ENCODE assay signal across 18 mouse cellular contexts in the genomic region with DNA sequence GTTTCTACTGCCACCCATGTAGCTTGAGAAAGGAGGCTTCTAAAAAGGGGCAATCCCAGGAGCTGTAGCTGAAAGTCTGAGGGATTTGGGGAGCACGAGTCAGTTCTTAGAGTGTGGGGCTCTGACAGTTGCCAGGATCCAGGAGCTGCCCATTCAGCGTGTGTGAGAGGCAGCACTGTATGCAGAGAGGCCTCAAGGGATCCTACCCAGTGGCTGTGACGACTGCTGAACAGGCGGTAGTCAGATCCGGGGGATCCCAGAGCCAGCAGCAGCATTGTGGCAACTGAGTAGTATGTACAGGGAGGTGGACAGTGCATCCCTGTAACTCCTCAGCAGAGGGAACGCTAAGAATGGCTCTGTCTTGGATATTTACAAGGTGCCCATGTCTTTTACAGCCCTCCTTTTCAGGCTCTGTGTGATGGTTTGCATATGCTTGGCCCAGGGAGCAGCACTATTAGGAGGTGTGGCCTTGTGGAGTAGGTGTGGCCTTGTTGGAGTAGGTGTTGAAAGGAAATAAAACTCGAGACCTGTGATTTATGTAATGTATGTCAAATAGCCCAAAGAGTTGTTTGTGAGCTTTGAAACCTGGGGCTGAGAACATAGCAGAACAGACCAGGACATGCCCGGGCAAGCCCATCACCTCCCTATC. TPM values are rescaled to one million over a fixed set of nuclear protein-coding genes. Genes with fewer than 3 reads are reported as not detected.
DNase-seq lines count a peak whose midpoint lies in the region; ATAC-seq and TF ChIP-seq lines count a peak whose summit lies in the region.
"Had no signal": no experiment of that assay in that cellular context is flagged by ENCODE, and none has a peak within 500 bp of the region (broad histone marks: within the 10 kb centered on the region; RNA-seq: fewer than 3 reads in every experiment).

No protein-coding gene starts in this region.

- H3K79me2 ChIP-seq in heart, adult 2 months (replicated peaks; ENCODE audit: control insufficient read depth, insufficient read depth, low read length): no peaks in the 10 kb centered on the region

- H3K4me3 ChIP-seq in kidney, postnatal 0 days (replicated peaks; ENCODE audit: low read depth, low read length): no peak overlapping the region
- H3K4me3 ChIP-seq in ES-E14 (ENCODE audit: insufficient read depth in 1 of 2, low read depth in 1 of 2, low read length in 2 of 2, poor library complexity in 1 of 2, severe bottlenecking in 1 of 2): peak overlapping the region in 1 of 2 experiments; percentile 39; a peak in 1 of 4 replicates
- H3K4me3 ChIP-seq in liver, embryonic 13.5 days (replicated peaks): no peak overlapping the region
- no peak overlapping the region for H3K4me3 ChIP-seq in heart, adult 2 months
- H3K4me3 ChIP-seq: embryonic facial prominence, embryonic 15.5 days; limb, embryonic 15.5 days; midbrain, embryonic 12.5 days had no signal

- in situ Hi-C loops in ES-E14 (cut with MboI; ENCODE audit: low sequenced_read_pairs in 2 of 2, unreplicated experiment in 2 of 2): no loop called here

- H3K36me3 ChIP-seq in kidney, postnatal 0 days (ENCODE audit: insufficient read depth, low read length): no peaks in the 10 kb centered on the region
- no peaks in the 10 kb centered on the region for H3K36me3 ChIP-seq in ES-E14 (ENCODE audit: control insufficient read depth, insufficient read depth, low read length, poor library complexity, severe bottlenecking)
- no peaks in the 10 kb centered on the region for H3K36me3 ChIP-seq in liver, embryonic 13.5 days
- H3K36me3 ChIP-seq in heart, adult 2 months (ENCODE audit: control insufficient read depth, insufficient read depth, low read length): no peaks in the 10 kb centered on the region
- H3K36me3 ChIP-seq: embryonic facial prominence, embryonic 15.5 days; limb, embryonic 15.5 days; midbrain, embryonic 12.5 days had no signal

- intact Hi-C loops in heart, adult 2 months (cut with DNase I): no loop called here

- peaks cover 8% of the 10 kb centered on the region; the same call in 1 of the 2 replicates for H3K4me1 ChIP-seq in kidney, postnatal 0 days (replicated peaks; ENCODE audit: insufficient read depth, low read length)
- H3K4me1 ChIP-seq in ES-E14 (ENCODE audit: control insufficient read depth in 2 of 2, insufficient read depth in 2 of 2, low read length in 2 of 2, poor library complexity in 1 of 2): peaks cover 22 to 38% of the 10 kb centered on the region in 2 experiments
- peaks cover 20% of the 10 kb centered on the region for H3K4me1 ChIP-seq in liver, embryonic 13.5 days (replicated peaks)
- H3K4me1 ChIP-seq in heart, adult 2 months (ENCODE audit: control insufficient read depth, insufficient read depth, low read length): no peaks in the 10 kb centered on the region

- no peak for TF ChIP-seq POLR2A in heart, adult 2 months (IDR thresholded peaks at IDR 0.05; ENCODE audit: insufficient read depth, low read depth, low read length)

- TF ChIP-seq EP300 in heart, adult 2 months (IDR thresholded peaks at IDR 0.05; ENCODE audit: insufficient read depth, low read depth, low read length): no peak

- WGBS in kidney, postnatal 0 days: 26% methylated on average over 8 of the region's 8 CpGs
- 64% methylated on average over 8 of the region's 8 CpGs for WGBS in liver, embryonic 13.5 days (ENCODE audit: insufficient replicate concordance)
- 77% methylated on average over 8 of the region's 8 CpGs for WGBS in heart, adult 2 months

- TF ChIP-seq CTCF in kidney, postnatal 0 days (IDR thresholded peaks at IDR 0.05; ENCODE audit: low read depth): no peak
- no peak for TF ChIP-seq CTCF in heart, adult 2 months (IDR thresholded peaks at IDR 0.05)

- no peaks in the 10 kb centered on the region for H3K9me3 ChIP-seq in kidney, postnatal 0 days (replicated peaks; ENCODE audit: low read length)
- no peaks in the 10 kb centered on the region for H3K9me3 ChIP-seq in ES-E14 (ENCODE audit: control insufficient read depth, insufficient read depth, low read depth, low read length)
- H3K9me3 ChIP-seq in liver, embryonic 13.5 days (replicated peaks): no peaks in the 10 kb centered on the region
- H3K9me3 ChIP-seq: embryonic facial prominence, embryonic 15.5 days; limb, embryonic 15.5 days; midbrain, embryonic 12.5 days had no signal

- ATAC-seq in kidney, postnatal 0 days (replicated peaks; ENCODE audit: low FRiP score, low read depth): peak; percentile 63; the same call in 1 of the 2 replicates
- no peak for ATAC-seq in liver, embryonic 13.5 days (ENCODE audit: low read depth)
- ATAC-seq: forebrain, embryonic 16.5 days; intestine, postnatal 0 days had no signal

- H3K9ac ChIP-seq in kidney, postnatal 0 days (ENCODE audit: low read depth, low read length): no peak overlapping the region
- H3K9ac ChIP-seq in ES-E14 (ENCODE audit: insufficient read depth, low read depth, low read length, poor library complexity, severe bottlenecking): peak overlapping the region; percentile 81
- H3K9ac ChIP-seq in liver, embryonic 13.5 days: peak overlapping the region; percentile 29
- H3K9ac ChIP-seq in heart, adult 2 months (ENCODE audit: low read depth, low read length): no peak overlapping the region
- H3K9ac ChIP-seq: embryonic facial prominence, embryonic 15.5 days; limb, embryonic 15.5 days; midbrain, embryonic 12.5 days had no signal

- no peaks in the 10 kb centered on the region for H3K27me3 ChIP-seq in kidney, postnatal 0 days (ENCODE audit: insufficient read depth, low read length)
- H3K27me3 ChIP-seq in liver, embryonic 13.5 days: peaks cover 4% of the 10 kb centered on the region; the same call in 1 of the 2 replicates
- H3K27me3 ChIP-seq in heart, adult 2 months (ENCODE audit: control insufficient read depth, insufficient read depth, low read length): no peaks in the 10 kb centered on the region
- H3K27me3 ChIP-seq: embryonic facial prominence, embryonic 15.5 days; limb, embryonic 15.5 days had no signal

- DNase-seq in kidney, postnatal 0 days (ENCODE audit: low spot score): peak; percentile 71
- DNase-seq in kidney, postnatal 25 days: no peak
- peak; percentile 51 for DNase-seq in 3T3-L1 (ENCODE audit: low read depth, low spot score)
- DNase-seq in ES-E14 (ENCODE audit: low read depth, low spot score): no peak
- DNase-seq in liver, embryonic 13.5 days: no peak
- no peak for DNase-seq in layer of hippocampus, adult 11-12 months (ENCODE audit: low spot score)
- DNase-seq in gastrocnemius, adult 8-10 months (ENCODE audit: low spot score in 2 of 2): no peak
- no peak for DNase-seq in heart, adult 2 months
- DNase-seq: cerebellum, postnatal 14 days; heart, postnatal 14 days had no signal

- H3K27ac ChIP-seq in kidney, postnatal 0 days: no peak overlapping the region
- H3K27ac ChIP-seq in ES-E14 (ENCODE audit: insufficient read depth, low read depth, low read length, poor library complexity, severe bottlenecking): peak overlapping the region; percentile 99
- H3K27ac ChIP-seq in liver, embryonic 13.5 days: peak overlapping the region; percentile 47
- no peak overlapping the region for H3K27ac ChIP-seq in heart, adult 2 months
- H3K27ac ChIP-seq: embryonic facial prominence, embryonic 15.5 days; limb, embryonic 15.5 days; midbrain, embryonic 12.5 days had no signal

- no peak overlapping the region for H3K4me2 ChIP-seq in kidney, postnatal 0 days (ENCODE audit: low read length)
- peak overlapping the region; percentile 42; the same call in 1 of the 2 replicates for H3K4me2 ChIP-seq in liver, embryonic 13.5 days
- H3K4me2 ChIP-seq: embryonic facial prominence, embryonic 15.5 days; limb, embryonic 15.5 days; midbrain, embryonic 12.5 days had no signal

TF ChIP-seq in ES-E14, 5 proteins besides CTCF, POLR2A, EP300 and RAD21:
- no peak for TF ChIP-seq ZNF384 (IDR thresholded peaks at IDR 0.05; ENCODE audit: low read depth, low read length)
- no peak for TF ChIP-seq MAFK (IDR thresholded peaks at IDR 0.05; ENCODE audit: insufficient read depth, low read depth, low read length)
- no peak for TF ChIP-seq ZC3H11A (IDR thresholded peaks at IDR 0.05; ENCODE audit: borderline replicate concordance, low read depth, low read length)
- TF ChIP-seq CHD2 (IDR thresholded peaks at IDR 0.05; ENCODE audit: low read depth, low read length): no peak
- no peak for TF ChIP-seq HCFC1 (IDR thresholded peaks at IDR 0.05; ENCODE audit: borderline replicate concordance, insufficient read depth, low read length)

RNA-seq across cellular contexts. Expression of gene Klhdc8a, which starts 33.1 kb away (rescaled TPM):
- polyA plus RNA-seq in kidney, postnatal 0 days (2015; fragmentation: Nextera tagmentation; extraction: Ambion mirVana): 4.1 and 5.0 TPM in 2 replicates
- 1.2 and 2.8 TPM in 2 replicates for total RNA-seq in ES-E14 (2012; rRNA removed)
- polyA plus RNA-seq in liver, embryonic 13.5 days (2015; fragmentation: Nextera tagmentation; extraction: Ambion mirVana): 0.03 and 0.06 TPM in 2 replicates
- under 1 TPM; 0.07 to 0.32 (median 0.17) TPM for total RNA-seq in gastrocnemius, adult 8-10 months (2022)
- total RNA-seq in heart, adult 2 months (2021): 10 to 100 TPM; 15.4 to 21.0 TPM
- polyA plus RNA-seq in heart, adult 2 months (2012; rRNA removed): 15.9 and 18.7 TPM in 2 replicates
- total RNA-seq: granulocyte monocyte progenitor cell, adult 5-6 weeks; neutrophil, adult 5-6 weeks had no signal

RNA-seq across cellular contexts. Expression of gene Gm10188, which starts 35.8 kb away (rescaled TPM):
- polyA plus RNA-seq in kidney, postnatal 0 days (2015; fragmentation: Nextera tagmentation; extraction: Ambion mirVana): not detected in 2 replicates
- total RNA-seq in ES-E14 (2012; rRNA removed): 0.37 TPM in 1 of 2 replicates, not detected in the other
- polyA plus RNA-seq in liver, embryonic 13.5 days (2015; fragmentation: Nextera tagmentation; extraction: Ambion mirVana): not detected in 2 replicates
- not detected for total RNA-seq in gastrocnemius, adult 8-10 months (2022)
- not detected for total RNA-seq in heart, adult 2 months (2021)
- not detected in 2 replicates for polyA plus RNA-seq in heart, adult 2 months (2012; rRNA removed)
- total RNA-seq: granulocyte monocyte progenitor cell, adult 5-6 weeks; heart, postnatal 14 days; layer of hippocampus, postnatal 14 days; neutrophil, adult 5-6 weeks had no signal
- polyA plus RNA-seq: embryonic facial prominence, embryonic 15.5 days; intestine, postnatal 0 days; limb, embryonic 15.5 days had no signal

RNA-seq across cellular contexts. Expression of gene Nuak2, which starts 50.6 kb away (rescaled TPM):
- 8.7 and 9.6 TPM in 2 replicates for polyA plus RNA-seq in kidney, postnatal 0 days (2015; fragmentation: Nextera tagmentation; extraction: Ambion mirVana)
- 7.4 and 8.0 TPM in 2 replicates for total RNA-seq in ES-E14 (2012; rRNA removed)
- polyA plus RNA-seq in liver, embryonic 13.5 days (2015; fragmentation: Nextera tagmentation; extraction: Ambion mirVana): 1.6 and 1.8 TPM in 2 replicates
- total RNA-seq in gastrocnemius, adult 8-10 months (2022): under 1 TPM; 0.45 to 0.94 (median 0.52) TPM
- 1 to 10 TPM; 4.1 to 4.3 TPM for total RNA-seq in heart, adult 2 months (2021)
- 2.8 and 4.0 TPM in 2 replicates for polyA plus RNA-seq in heart, adult 2 months (2012; rRNA removed)

Comparison
In these comparisons a context has a peak if more than half of its experiments do, and no peak if none do; other contexts are left out.
1. DNase-seq: peak in kidney, postnatal 0 days (single experiment) and 3T3-L1 (single experiment); none in kidney, postnatal 25 days (0 of 2), ES-E14 (single experiment), liver, embryonic 13.5 days (single experiment), layer of hippocampus, adult 11-12 months (single experiment), gastrocnemius, adult 8-10 months (0 of 2) and heart, adult 2 months (0 of 2).
2. H3K27ac ChIP-seq: peak in ES-E14 (single experiment) and liver, embryonic 13.5 days (single experiment); none in kidney, postnatal 0 days (single experiment) and heart, adult 2 months (single experiment).
3. H3K9ac ChIP-seq: peak in ES-E14 (single experiment) and liver, embryonic 13.5 days (single experiment); none in kidney, postnatal 0 days (single experiment) and heart, adult 2 months (single experiment).